8 mouse cellular contexts compared by ENCODE assay signal in the genomic region with DNA sequence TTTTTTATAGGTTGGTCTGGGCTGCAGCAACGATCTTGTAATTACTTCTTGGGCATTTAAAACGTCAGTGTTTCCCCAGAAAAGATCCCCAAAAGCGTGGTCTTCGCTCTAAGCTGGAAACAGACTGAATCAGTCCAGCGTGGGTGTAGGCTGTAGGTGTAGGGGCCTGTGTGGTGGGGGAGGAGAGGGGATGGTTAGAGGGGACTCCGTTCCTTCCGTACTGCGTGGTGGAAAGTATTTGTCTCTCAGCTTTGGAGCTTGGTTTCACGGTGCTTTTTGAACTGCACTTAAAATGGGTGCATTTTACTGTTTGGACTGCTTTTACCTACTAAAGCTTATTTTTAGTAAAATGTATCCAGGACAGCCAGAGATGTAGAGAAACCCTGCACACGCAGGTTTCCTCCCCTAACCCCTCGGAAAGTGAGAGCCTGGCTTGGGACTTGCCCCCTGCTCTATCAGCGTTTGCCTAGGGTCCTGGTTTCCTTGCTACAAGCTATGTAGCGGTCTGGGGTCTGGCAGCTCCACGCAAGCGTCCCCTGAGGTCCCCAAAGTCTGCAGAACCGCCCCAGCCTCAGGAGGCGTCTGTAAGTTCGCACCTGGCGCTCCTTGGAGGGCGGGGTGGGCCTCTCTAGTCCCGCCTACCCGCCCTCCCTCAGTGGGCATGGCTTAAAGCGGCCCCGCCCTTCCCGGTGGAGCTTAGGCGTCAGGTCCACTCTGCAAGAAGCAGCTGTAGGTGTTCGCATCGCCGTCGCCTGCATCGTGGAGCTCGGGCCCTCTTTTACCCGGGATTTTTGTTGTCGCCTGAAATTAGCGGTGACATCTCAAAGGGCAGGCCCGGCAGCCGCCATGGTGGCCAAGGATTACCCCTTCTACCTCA.
DNase-seq lines count a peak whose midpoint lies in the region; ATAC-seq and TF ChIP-seq lines count a peak whose summit lies in the region.

No protein-coding gene starts in this region.

- peak overlapping the region; percentile 74 for H3K9ac ChIP-seq in hindbrain, embryonic 13.5 days
- H3K9ac ChIP-seq in lung, postnatal 0 days (replicated peaks; ENCODE audit: low read depth), result peak overlapping the region; percentile 48

- H3K4me2 ChIP-seq in hindbrain, embryonic 13.5 days, result peak overlapping the region; percentile 92
- peak overlapping the region; percentile 86 for H3K4me2 ChIP-seq in lung, postnatal 0 days (replicated peaks; ENCODE audit: low read depth, low read length)

- TF ChIP-seq POLR2A in thymus, adult 2 months (IDR thresholded peaks at IDR 0.05; ENCODE audit: control insufficient read depth, extremely low read depth, insufficient read depth, low read length, poor library complexity), result peak; percentile 49; the same call in 1 of the 2 replicates

- peak; percentile 91 for DNase-seq in T-cell, adult 2 months (ENCODE audit: low spot score)
- peak; percentile 94 to 96 for DNase-seq in cerebellum, postnatal 25 days
- peak; percentile 71 to 83 for DNase-seq in frontal cortex, postnatal 25 days (ENCODE audit: low spot score in 2 of 2)
- peak; percentile 70 to 84 for DNase-seq in layer of hippocampus, postnatal 14 days (ENCODE audit: low spot score in 2 of 2)
- DNase-seq in lung, postnatal 0 days (ENCODE audit: low spot score), result peak; percentile 88
- DNase-seq in ovary, postnatal 10 days (ENCODE audit: low spot score), result peak; percentile 74
- DNase-seq in thymus, adult 2 months, result peak; percentile 95

- peaks cover 20% of the 10 kb centered on the region for H3K4me1 ChIP-seq in hindbrain, embryonic 13.5 days (replicated peaks)
- H3K4me1 ChIP-seq in lung, postnatal 0 days (ENCODE audit: insufficient read depth, low read depth, low read length), result peaks cover 8% of the 10 kb centered on the region
- H3K4me1 ChIP-seq in thymus, adult 2 months (replicated peaks; ENCODE audit: control insufficient read depth, insufficient read depth, low read length), result peaks cover 22% of the 10 kb centered on the region

- no peaks in the 10 kb centered on the region for H3K36me3 ChIP-seq in hindbrain, embryonic 13.5 days
- H3K36me3 ChIP-seq in lung, postnatal 0 days (ENCODE audit: insufficient read depth, low read length), result no peaks in the 10 kb centered on the region
- H3K36me3 ChIP-seq in thymus, adult 2 months (ENCODE audit: control insufficient read depth, insufficient read depth, low read length), result no peaks in the 10 kb centered on the region

- WGBS in hindbrain, embryonic 13.5 days, result 3% methylated on average over 37 of the region's 37 CpGs
- 5% methylated on average over 37 of the region's 37 CpGs for WGBS in lung, postnatal 0 days
- WGBS in thymus, adult 2 months, result 9% methylated on average over 37 of the region's 37 CpGs

- ATAC-seq in hindbrain, embryonic 13.5 days (ENCODE audit: low FRiP score), result peak; percentile 90
- peak; percentile 96 for ATAC-seq in lung, postnatal 0 days

- TF ChIP-seq CTCF in lung, postnatal 0 days (IDR thresholded peaks at IDR 0.05), result no peak
- peak; percentile 62; the same call in 1 of the 2 replicates for TF ChIP-seq CTCF in thymus, adult 2 months (IDR thresholded peaks at IDR 0.05; ENCODE audit: borderline replicate concordance, control insufficient read depth, extremely low read depth, insufficient read depth, low read length, poor library complexity)

- no peak overlapping the region for H3K27ac ChIP-seq in hindbrain, embryonic 13.5 days
- no peak overlapping the region for H3K27ac ChIP-seq in lung, postnatal 0 days (ENCODE audit: low read length)
- H3K27ac ChIP-seq in thymus, adult 2 months (ENCODE audit: control insufficient read depth, insufficient read depth, low read length), result peak overlapping the region; percentile 54; the same call in 1 of the 2 replicates

- TF ChIP-seq EP300 in lung, postnatal 0 days (IDR thresholded peaks at IDR 0.05), result no peak

- H3K27me3 ChIP-seq in hindbrain, embryonic 13.5 days, result peaks cover 42% of the 10 kb centered on the region
- H3K27me3 ChIP-seq in lung, postnatal 0 days (replicated peaks; ENCODE audit: insufficient read depth, low read length), result no peaks in the 10 kb centered on the region
- H3K27me3 ChIP-seq in thymus, adult 2 months (ENCODE audit: control insufficient read depth, insufficient read depth, low read length), result no peaks in the 10 kb centered on the region

- peak overlapping the region; percentile 58 for H3K4me3 ChIP-seq in hindbrain, embryonic 13.5 days
- H3K4me3 ChIP-seq in lung, postnatal 0 days (ENCODE audit: low read depth, low read length), result peak overlapping the region; percentile 52
- H3K4me3 ChIP-seq in thymus, adult 2 months (ENCODE audit: control insufficient read depth, insufficient read depth, low read length), result peak overlapping the region; percentile 57

- H3K9me3 ChIP-seq in hindbrain, embryonic 13.5 days, result no peaks in the 10 kb centered on the region
- H3K9me3 ChIP-seq in lung, postnatal 0 days (ENCODE audit: low read length), result no peaks in the 10 kb centered on the region
